Mouse (Mus musculus): ENCODE data around the gene Slc44a1. TPM values are rescaled to one million over a fixed set of nuclear protein-coding genes. Genes with fewer than 3 reads are reported as not detected.

The Slc44a1 gene
- polyA plus RNA-seq, 1 experiment from 2014 or later: 16.4 TPM

DNA sequence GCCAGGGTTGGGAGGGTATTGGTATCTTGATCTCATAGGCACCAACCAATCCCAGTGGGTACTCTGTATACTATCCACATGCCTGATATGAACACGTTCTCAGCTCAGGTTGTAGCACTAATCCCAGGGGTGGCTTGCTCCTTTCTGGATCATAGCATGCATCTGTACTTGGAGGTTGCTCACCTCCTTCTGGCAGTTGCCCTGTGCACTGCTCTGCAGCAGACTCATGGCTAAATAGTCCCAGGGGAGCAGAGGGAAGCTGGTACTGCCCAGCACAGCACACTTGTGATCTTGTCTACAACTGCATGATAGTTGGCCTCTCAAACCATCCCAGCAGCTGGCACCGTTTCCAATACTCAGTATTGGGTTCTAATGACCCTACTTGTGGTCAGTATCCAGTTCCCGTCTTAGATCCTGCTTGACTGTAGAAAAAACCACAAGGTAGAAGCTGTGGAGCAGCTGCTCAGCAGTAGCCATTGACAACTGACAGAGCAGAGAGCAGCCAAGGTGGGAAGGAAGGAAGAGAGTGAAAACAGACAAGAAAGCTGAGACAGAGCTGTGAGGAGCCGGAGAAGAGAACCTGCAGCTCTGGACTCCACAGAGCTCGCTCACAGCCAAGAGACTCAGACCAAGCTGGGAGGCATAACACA lies 174.5 kb downstream of the Slc44a1 start:
- no peaks in the 10 kb centered on the region for H3K36me3 ChIP-seq (replicated peaks)
- H3K9me3 ChIP-seq: no peaks in the 10 kb centered on the region
- no peak for DNase-seq (ENCODE audit: low spot score)
- H3K27ac ChIP-seq (replicated peaks): no peak overlapping the region
- WGBS: 83% methylated on average over 5 of the region's 5 CpGs
- no peak overlapping the region for H3K4me3 ChIP-seq
- H3K27me3 ChIP-seq (replicated peaks; ENCODE audit: low read depth, poor library complexity, severe bottlenecking): no peaks in the 10 kb centered on the region
- H3K4me1 ChIP-seq: peaks cover 4% of the 10 kb centered on the region; the same call in 1 of the 2 replicates

GRCm38 (mm10) chr4:53617968-53618367 lies 177.8 kb downstream of the Slc44a1 start:
- H3K36me3 ChIP-seq (replicated peaks): no peaks in the 10 kb centered on the region
- no peak overlapping the region for H3K27ac ChIP-seq (replicated peaks)
- H3K4me3 ChIP-seq: no peak overlapping the region
- H3K4me1 ChIP-seq: peaks cover 4% of the 10 kb centered on the region; the same call in 1 of the 2 replicates
- H3K9me3 ChIP-seq: no peaks in the 10 kb centered on the region
- no peaks in the 10 kb centered on the region for H3K27me3 ChIP-seq (replicated peaks; ENCODE audit: low read depth, poor library complexity, severe bottlenecking)
- DNase-seq (ENCODE audit: low spot score): no peak
- WGBS: 44% methylated on average over 3 of the region's 3 CpGs

GRCm38 (mm10) chr4:53620104-53620503 lies 179.9 kb downstream of the Slc44a1 start:
- Histone ChIP-seq H3K4me3 (no peak overlapping the region), H3K4me1 (peaks cover 4% of the 10 kb centered on the region; the same call in 1 of the 2 replicates), H3K27me3 (replicated peaks; ENCODE audit: low read depth, poor library complexity, severe bottlenecking) (no peaks in the 10 kb centered on the region), H3K27ac (replicated peaks) (no peak overlapping the region), H3K9me3 (no peaks in the 10 kb centered on the region), H3K36me3 (replicated peaks) (no peaks in the 10 kb centered on the region)
- WGBS: 86% methylated on average over 6 of the region's 6 CpGs
- DNase-seq (ENCODE audit: low spot score): no peak

DNA sequence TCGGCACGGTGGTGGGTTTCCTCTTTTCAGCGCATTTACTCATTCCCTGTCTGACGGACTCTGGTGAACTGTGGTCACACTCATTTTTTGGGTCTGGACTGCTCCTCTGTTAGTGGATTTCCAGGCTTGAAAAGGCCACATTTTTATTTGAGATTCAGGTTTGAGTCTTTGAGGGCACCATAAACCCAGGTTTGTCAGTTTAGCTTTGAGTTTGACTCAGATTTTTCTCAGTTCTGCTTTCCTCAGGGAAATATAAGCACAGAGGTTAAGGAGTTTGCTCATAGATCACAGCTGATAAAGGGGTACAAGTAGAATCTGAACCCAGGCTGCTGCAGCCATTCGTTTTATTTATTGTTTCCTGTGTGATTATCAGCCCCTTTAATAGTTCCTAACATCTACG lies 180.9 kb downstream of the Slc44a1 start:
- Histone ChIP-seq H3K9me3 (no peaks in the 10 kb centered on the region), H3K27ac (replicated peaks) (no peak overlapping the region), H3K27me3 (replicated peaks; ENCODE audit: low read depth, poor library complexity, severe bottlenecking) (no peaks in the 10 kb centered on the region), H3K4me3 (no peak overlapping the region), H3K4me1 (peaks cover 4% of the 10 kb centered on the region; the same call in 1 of the 2 replicates), H3K36me3 (replicated peaks) (no peaks in the 10 kb centered on the region)
- 78% methylated on average over 6 of the region's 6 CpGs for WGBS
- no peak for DNase-seq (ENCODE audit: low spot score)

DNA sequence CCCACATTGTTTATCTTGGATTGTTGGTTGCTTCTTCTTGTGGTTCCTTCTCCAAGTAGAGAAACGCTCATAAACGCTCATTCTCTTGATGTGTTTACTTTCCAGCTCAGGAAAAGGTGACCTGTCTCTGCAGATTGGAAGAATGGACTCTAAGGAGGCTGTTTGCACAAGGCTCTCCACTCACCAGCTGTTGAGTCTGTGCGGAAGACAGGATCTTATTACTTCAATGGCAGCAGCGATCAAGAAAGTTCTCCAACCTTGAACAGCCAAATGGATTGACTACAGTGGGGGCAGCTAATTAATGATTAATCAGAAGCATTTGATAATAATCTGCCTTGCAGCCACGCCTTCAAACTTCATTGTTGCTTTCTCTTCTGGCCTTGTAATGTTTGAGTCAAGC lies 181.3 kb downstream of the Slc44a1 start:
- H3K4me1 ChIP-seq: peaks cover 4% of the 10 kb centered on the region; the same call in 1 of the 2 replicates
- no peak overlapping the region for H3K4me3 ChIP-seq
- H3K27me3 ChIP-seq (replicated peaks; ENCODE audit: low read depth, poor library complexity, severe bottlenecking): no peaks in the 10 kb centered on the region
- H3K27ac ChIP-seq (replicated peaks): no peak overlapping the region
- H3K36me3 ChIP-seq (replicated peaks): no peaks in the 10 kb centered on the region
- H3K9me3 ChIP-seq: no peaks in the 10 kb centered on the region
- 81% methylated on average over 5 of the region's 5 CpGs for WGBS
- DNase-seq (ENCODE audit: low spot score): no peak

GRCm38 (mm10) chr4:53623711-53624110 lies 183.5 kb downstream of the Slc44a1 start:
- 92% methylated on average over 1 of the region's 1 CpGs for WGBS
- H3K27me3 ChIP-seq (replicated peaks; ENCODE audit: low read depth, poor library complexity, severe bottlenecking): no peaks in the 10 kb centered on the region
- no peaks in the 10 kb centered on the region for H3K9me3 ChIP-seq
- no peaks in the 10 kb centered on the region for H3K36me3 ChIP-seq (replicated peaks)
- DNase-seq (ENCODE audit: low spot score): no peak
- H3K4me1 ChIP-seq: no peaks in the 10 kb centered on the region
- no peak overlapping the region for H3K27ac ChIP-seq (replicated peaks)
- no peak overlapping the region for H3K4me3 ChIP-seq

GRCm38 (mm10) chr4:53624816-53625215 lies 184.6 kb downstream of the Slc44a1 start:
- Histone ChIP-seq H3K9me3 (no peaks in the 10 kb centered on the region), H3K27me3 (replicated peaks; ENCODE audit: low read depth, poor library complexity, severe bottlenecking) (0 out of 2 replicates have a peak, but pooled peaks cover 6% of the 10 kb centered on the region), H3K4me3 (no peak overlapping the region), H3K36me3 (replicated peaks) (no peaks in the 10 kb centered on the region), H3K27ac (replicated peaks) (no peak overlapping the region), H3K4me1 (no peaks in the 10 kb centered on the region)
- 67% methylated on average over 4 of the region's 4 CpGs for WGBS
- DNase-seq (ENCODE audit: low spot score): no peak

GRCm38 (mm10) chr4:53625263-53625662 lies 185.1 kb downstream of the Slc44a1 start:
- DNase-seq (ENCODE audit: low spot score): no peak
- Histone ChIP-seq H3K27me3 (replicated peaks; ENCODE audit: low read depth, poor library complexity, severe bottlenecking) (0 out of 2 replicates have a peak, but pooled peaks cover 6% of the 10 kb centered on the region), H3K36me3 (replicated peaks) (no peaks in the 10 kb centered on the region), H3K4me3 (no peak overlapping the region), H3K9me3 (no peaks in the 10 kb centered on the region), H3K27ac (replicated peaks) (no peak overlapping the region), H3K4me1 (no peaks in the 10 kb centered on the region)
- WGBS: 86% methylated on average over 3 of the region's 3 CpGs

DNA sequence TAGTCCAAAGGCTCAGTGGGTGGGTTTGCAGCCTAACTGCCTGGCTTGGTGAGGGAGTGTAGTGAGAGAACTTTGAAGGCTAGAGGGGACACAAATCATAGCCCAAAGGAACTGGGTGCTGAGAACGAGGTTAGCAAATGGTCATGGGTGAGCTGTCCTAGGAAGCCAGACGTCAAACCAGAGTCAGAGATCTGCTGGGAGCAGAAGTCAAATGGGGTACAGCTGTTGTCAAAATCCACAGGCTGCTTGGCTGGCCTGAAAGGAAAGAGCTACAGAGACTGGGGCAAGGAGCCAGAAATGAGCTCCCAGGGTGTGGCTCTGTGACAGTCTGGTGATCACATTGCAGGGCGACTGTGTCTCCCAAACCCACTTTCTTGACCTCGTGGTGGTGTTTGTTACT lies 188.7 kb downstream of the Slc44a1 start:
- 59% methylated on average over 4 of the region's 4 CpGs for WGBS
- Histone ChIP-seq H3K27ac (replicated peaks) (no peak overlapping the region), H3K4me3 (no peak overlapping the region), H3K9me3 (no peaks in the 10 kb centered on the region), H3K27me3 (replicated peaks; ENCODE audit: low read depth, poor library complexity, severe bottlenecking) (peaks cover 13% of the 10 kb centered on the region; the same call in 1 of the 2 replicates), H3K4me1 (peaks cover 20% of the 10 kb centered on the region), H3K36me3 (replicated peaks) (no peaks in the 10 kb centered on the region)
- DNase-seq (ENCODE audit: low spot score): no peak

DNA sequence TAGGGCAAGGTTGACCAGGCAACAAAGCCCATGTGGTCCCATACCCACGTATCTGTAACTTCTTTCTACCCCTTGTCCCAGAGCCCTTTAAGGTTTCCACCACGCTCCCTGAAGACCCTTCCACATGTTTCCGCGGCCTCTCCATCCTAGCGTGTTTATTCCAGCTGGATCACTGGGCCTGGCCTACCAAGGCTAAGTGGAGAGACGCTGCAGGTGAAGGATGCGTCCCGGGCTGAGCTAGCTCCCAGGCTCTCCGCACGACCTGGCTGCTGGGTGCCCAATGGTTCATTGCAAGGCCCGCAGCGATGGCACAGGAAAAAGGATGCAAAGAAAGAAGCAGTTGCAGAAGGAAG lies 190.7 kb downstream of the Slc44a1 start:
- H3K36me3 ChIP-seq (replicated peaks): no peaks in the 10 kb centered on the region
- 9% methylated on average over 12 of the region's 12 CpGs for WGBS
- peak overlapping the region; percentile 90 for H3K4me3 ChIP-seq
- H3K27ac ChIP-seq (replicated peaks): peak overlapping the region; percentile 94
- H3K27me3 ChIP-seq (replicated peaks; ENCODE audit: low read depth, poor library complexity, severe bottlenecking): peaks cover 13% of the 10 kb centered on the region; the same call in 1 of the 2 replicates
- no peaks in the 10 kb centered on the region for H3K9me3 ChIP-seq
- peaks cover 24% of the 10 kb centered on the region for H3K4me1 ChIP-seq
- no peak for DNase-seq (ENCODE audit: low spot score)

- Histone ChIP-seq H3K4me1 (peaks cover 24% of the 10 kb centered on the region), H3K27me3 (replicated peaks; ENCODE audit: low read depth, poor library complexity, severe bottlenecking) (peaks cover 13% of the 10 kb centered on the region; the same call in 1 of the 2 replicates), H3K27ac (replicated peaks) (peak within 1 kb of the TSS; percentile 94), H3K9me3 (no peaks in the 10 kb centered on the region), H3K4me3 (peak within 1 kb of the TSS; percentile 90), H3K36me3 (replicated peaks) (peaks cover 3% of the 10 kb centered on the region; the same call in 1 of the 2 replicates)
- DNase-seq (ENCODE audit: low spot score): peak; percentile 87
- under 1% methylated on average over 88 of the region's 88 CpGs for WGBS
Measured at GRCm38 (mm10) chr4:53631316-53632010, 191.2 kb downstream of the Slc44a1 start, which contains the start of gene Fsd1l. Fsd1l (plus strand) TSS chr4:53631471.

GRCm38 (mm10) chr4:53632011-53632349 lies 191.8 kb downstream of the Slc44a1 start:
- H3K9me3 ChIP-seq: no peaks in the 10 kb centered on the region
- peak overlapping the region; percentile 94 for H3K27ac ChIP-seq (replicated peaks)
- H3K4me1 ChIP-seq: peaks cover 24% of the 10 kb centered on the region

DNA sequence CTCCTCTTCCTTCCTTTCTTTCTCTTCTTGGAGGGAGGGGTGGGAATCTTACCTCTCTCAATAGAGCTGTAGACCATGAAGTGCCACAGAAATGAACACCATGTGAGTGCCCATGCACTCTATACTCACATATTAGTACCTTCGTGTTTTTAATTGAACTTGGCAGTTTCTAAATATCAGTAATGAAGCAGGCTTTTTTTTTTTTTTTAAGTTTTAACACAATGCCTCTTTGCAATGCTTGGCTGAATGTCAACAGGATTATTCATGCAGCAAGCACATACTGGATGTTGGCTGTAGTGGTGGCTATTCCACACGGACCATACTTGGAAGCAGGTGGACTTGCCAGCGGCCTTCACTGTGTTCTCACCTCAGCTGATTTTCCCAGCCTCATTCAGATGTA lies 195.1 kb downstream of the Slc44a1 start:
- no peaks in the 10 kb centered on the region for H3K9me3 ChIP-seq
- DNase-seq (ENCODE audit: low spot score): no peak
- peaks cover 15% of the 10 kb centered on the region for H3K36me3 ChIP-seq (replicated peaks)
- no peak overlapping the region for H3K4me3 ChIP-seq
- H3K4me1 ChIP-seq: peaks cover 24% of the 10 kb centered on the region
- 91% methylated on average over 3 of the region's 3 CpGs for WGBS
- peaks cover 7% of the 10 kb centered on the region; the same call in 1 of the 2 replicates for H3K27me3 ChIP-seq (replicated peaks; ENCODE audit: low read depth, poor library complexity, severe bottlenecking)
- no peak overlapping the region for H3K27ac ChIP-seq (replicated peaks)

More at GRCm38 (mm10) chr4:53632011-53632349, 191.8 kb downstream of the Slc44a1 start:
- 4% methylated on average over 5 of the region's 5 CpGs for WGBS
- Histone ChIP-seq H3K27me3 (replicated peaks; ENCODE audit: low read depth, poor library complexity, severe bottlenecking) (peaks cover 13% of the 10 kb centered on the region; the same call in 1 of the 2 replicates), H3K36me3 (replicated peaks) (peaks cover 7% of the 10 kb centered on the region), H3K4me3 (peak overlapping the region; percentile 90)
- no peak for DNase-seq (ENCODE audit: low spot score)

Measured in embryonic facial prominence, embryonic 10.5 days (tissue).